Mouse (Mus musculus) spleen, adult 2 months (tissue): Measurements from ENCODE around the gene Teddm1b.

Source experiments
- CTCF ChIP-seq: fragments of 200-500 bp; IDR thresholded peaks from 2 replicates; pipeline ENCODE4 v1.5.1; 2011; ENCODE audit warnings: mild to moderate bottlenecking, inconsistent platforms; ENCODE audit not compliant: insufficient read depth, insufficient read length, insufficient replicate concordance; ENCODE audit errors: extremely low read depth
- POLR2A ChIP-seq: fragments of 200-500 bp; IDR thresholded peaks from 2 replicates; pipeline ENCODE4 v1.6.1; 2011; ENCODE audit warnings: low read depth, low read length, inconsistent platforms

DNA sequence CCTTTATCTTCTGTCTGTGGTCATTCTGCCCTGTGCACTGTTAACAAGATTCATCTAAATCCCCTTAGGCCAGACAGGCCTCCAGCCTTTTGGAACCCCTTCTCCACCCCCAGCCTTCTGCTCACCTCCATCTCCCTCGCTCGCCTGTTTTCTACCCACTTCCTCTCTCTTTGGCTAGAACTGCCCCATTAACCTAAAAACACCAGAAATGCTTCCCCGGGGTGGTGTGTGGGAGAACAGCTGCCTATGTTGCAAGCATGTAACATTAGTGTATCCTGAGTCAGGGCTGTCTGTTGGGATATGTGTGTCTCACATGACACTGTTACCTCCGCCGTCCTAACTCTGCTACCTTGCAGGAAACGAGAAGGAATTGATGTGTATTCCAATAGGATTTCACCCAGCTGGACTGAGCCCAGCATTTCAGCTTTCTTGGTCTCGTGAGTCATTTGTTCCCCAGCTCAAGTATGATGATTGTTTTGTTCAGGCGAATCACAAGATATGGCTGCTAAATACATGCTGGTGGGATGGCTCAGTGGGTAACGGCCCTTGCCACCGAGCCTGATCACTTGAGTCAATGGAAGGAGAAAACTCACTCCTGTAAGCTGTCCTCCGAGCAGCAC lies 31.9 kb upstream of the Teddm1b start:
- TF ChIP-seq POLR2A (no peak), CTCF (no peak)
